Mouse (Mus musculus) retina, postnatal 1 day (tissue): Measurements from ENCODE around the gene Cfd.

Experiments used
- DNase-seq: peaks from one replicate; pipeline ENCODE4 v3.0.0-alpha.2; 2012

Cfd gene

GRCm38 (mm10) chr10:79918231-79919078 is 27.8 kb downstream of the Cfd start:
- DNase-seq = peak; percentile 67

- DNase-seq = no peak
Measured at GRCm38 (mm10) chr10:79919251-79919849, 28.7 kb downstream of the Cfd start.

- peak; percentile 70 for DNase-seq
Measured at GRCm38 (mm10) chr10:79920056-79920890, 29.6 kb downstream of the Cfd start.

GRCm38 (mm10) chr10:79920958-79921535 is 30.4 kb downstream of the Cfd start, which contains the start of gene R3hdm4:
R3hdm4 (minus strand) TSS chr10:79921208.
- peak; percentile 60 for DNase-seq

- peak; percentile 62 for DNase-seq
Measured at GRCm38 (mm10) chr10:79921572-79921971, 30.9 kb downstream of the Cfd start.

- peak; percentile 90 for DNase-seq
Measured at GRCm38 (mm10) chr10:79924998-79925784, 34.5 kb downstream of the Cfd start.

GRCm38 (mm10) chr10:79925785-79926490 is 35.3 kb downstream of the Cfd start:
- no peak for DNase-seq

- peak; percentile 95 for DNase-seq
Measured at GRCm38 (mm10) chr10:79926491-79927323, 36.1 kb downstream of the Cfd start, which contains the start of gene Arid3a. Arid3a (plus strand) TSS chr10:79927043.

- peak; percentile 74 for DNase-seq
Measured at GRCm38 (mm10) chr10:79927324-79928029, 36.8 kb downstream of the Cfd start.

- DNase-seq = peak; percentile 63
Measured at GRCm38 (mm10) chr10:79928030-79928694, 37.5 kb downstream of the Cfd start.

GRCm38 (mm10) chr10:79928907-79929701 is 38.5 kb downstream of the Cfd start:
- no peak for DNase-seq

GRCm38 (mm10) chr10:79929967-79930825 is 39.5 kb downstream of the Cfd start:
- no peak for DNase-seq

GRCm38 (mm10) chr10:79930826-79931186 is 40.2 kb downstream of the Cfd start:
- DNase-seq = no peak

GRCm38 (mm10) chr10:79931797-79932196 is 41.1 kb downstream of the Cfd start:
- DNase-seq = no peak

GRCm38 (mm10) chr10:79932736-79933135 is 42.1 kb downstream of the Cfd start:
- peak; percentile 67 for DNase-seq

- DNase-seq = no peak
Measured at GRCm38 (mm10) chr10:79933145-79933679, 42.6 kb downstream of the Cfd start.

- DNase-seq = no peak
Measured at GRCm38 (mm10) chr10:79933861-79934260, 43.2 kb downstream of the Cfd start.
